In genomic region chr9:63989641-63990040, GRCm38 (mm10) we compare ENCODE assay signal across 10 mouse cellular contexts. TPM values are rescaled to one million over a fixed set of nuclear protein-coding genes. Genes with fewer than 3 reads are reported as not detected.
DNase-seq lines count a peak whose midpoint lies in the region; ATAC-seq and TF ChIP-seq lines count a peak whose summit lies in the region.
"Had no signal": no experiment of that assay in that cellular context is flagged by ENCODE, and none has a peak within 500 bp of the region (broad histone marks: within the 10 kb centered on the region; RNA-seq: fewer than 3 reads in every experiment).

No protein-coding gene starts in this region.

- H3K36me3 ChIP-seq in hindbrain, postnatal 0 days (ENCODE audit: insufficient read depth, low read length): no peaks in the 10 kb centered on the region
- no peaks in the 10 kb centered on the region for H3K36me3 ChIP-seq in hindbrain, embryonic 13.5 days
- H3K36me3 ChIP-seq in lung, embryonic 15.5 days: peaks cover 7% of the 10 kb centered on the region; the same call in 1 of the 2 replicates

- no peak for ATAC-seq in CD4-positive, CD25-positive, alpha-beta regulatory T cell, adult 4 months
- no peak for ATAC-seq in hindbrain, postnatal 0 days
- ATAC-seq in hindbrain, embryonic 13.5 days (ENCODE audit: low FRiP score): no peak
- no peak for ATAC-seq in lung, embryonic 15.5 days (ENCODE audit: borderline replicate concordance, extremely low read depth, low FRiP score, low TSS enrichment)
- ATAC-seq in inflammation-experienced regulatory T-cells, adult 6 months: no peak
- ATAC-seq: forebrain, embryonic 16.5 days had no signal

- H3K4me1 ChIP-seq in hindbrain, postnatal 0 days (ENCODE audit: insufficient read depth, low read length): no peaks in the 10 kb centered on the region
- H3K4me1 ChIP-seq in hindbrain, embryonic 13.5 days (replicated peaks): peaks cover 11% of the 10 kb centered on the region; the same call in 1 of the 2 replicates
- H3K4me1 ChIP-seq in lung, embryonic 15.5 days: peaks cover 68% of the 10 kb centered on the region

- TF ChIP-seq CTCF in hindbrain, postnatal 0 days (IDR thresholded peaks at IDR 0.05; ENCODE audit: low read depth): no peak
- no peak for TF ChIP-seq CTCF in brain, embryonic 14.5 days (IDR thresholded peaks at IDR 0.05; ENCODE audit: borderline replicate concordance, extremely low read depth, insufficient read depth, insufficient read length)

- no peak overlapping the region for H3K4me2 ChIP-seq in hindbrain, postnatal 0 days (ENCODE audit: low read depth, low read length)
- H3K4me2 ChIP-seq in hindbrain, embryonic 13.5 days: no peak overlapping the region
- no peak overlapping the region for H3K4me2 ChIP-seq in lung, embryonic 15.5 days

- H3K4me3 ChIP-seq in hindbrain, postnatal 0 days (ENCODE audit: low read length): no peak overlapping the region
- no peak overlapping the region for H3K4me3 ChIP-seq in hindbrain, embryonic 13.5 days
- H3K4me3 ChIP-seq in lung, embryonic 15.5 days: no peak overlapping the region
- H3K4me3 ChIP-seq: myocyte had no signal

- peak; percentile 58 for DNase-seq in CD4-positive, CD25-positive, alpha-beta regulatory T cell, adult 2 months (ENCODE audit: low read depth, low spot score)
- DNase-seq in hindbrain, postnatal 0 days (ENCODE audit: low spot score): peak; percentile 52
- DNase-seq in brain, embryonic 14.5 days (ENCODE audit: low read depth): peak; percentile 80
- DNase-seq in left cerebral cortex, adult 11 months (ENCODE audit: low spot score): no peak

- WGBS in hindbrain, postnatal 0 days: 56% methylated on average over 8 of the region's 8 CpGs
- 73% methylated on average over 8 of the region's 8 CpGs for WGBS in hindbrain, embryonic 13.5 days
- WGBS in lung, embryonic 15.5 days: 25% methylated on average over 8 of the region's 8 CpGs

- no peak overlapping the region for H3K9ac ChIP-seq in hindbrain, postnatal 0 days (replicated peaks; ENCODE audit: low read length)
- no peak overlapping the region for H3K9ac ChIP-seq in hindbrain, embryonic 13.5 days
- no peak overlapping the region for H3K9ac ChIP-seq in lung, embryonic 15.5 days

- no peak for TF ChIP-seq POLR2A in brain, embryonic 14.5 days (IDR thresholded peaks at IDR 0.05; ENCODE audit: borderline replicate concordance, extremely low read depth, insufficient read depth, insufficient read length, poor library complexity, severe bottlenecking)

- H3K27ac ChIP-seq in hindbrain, postnatal 0 days: no peak overlapping the region
- H3K27ac ChIP-seq in hindbrain, embryonic 13.5 days: no peak overlapping the region
- peak overlapping the region; percentile 38 for H3K27ac ChIP-seq in lung, embryonic 15.5 days

- no peaks in the 10 kb centered on the region for H3K27me3 ChIP-seq in hindbrain, postnatal 0 days (ENCODE audit: insufficient read depth, low read length)
- H3K27me3 ChIP-seq in hindbrain, embryonic 13.5 days: no peaks in the 10 kb centered on the region
- H3K27me3 ChIP-seq in lung, embryonic 15.5 days: no peaks in the 10 kb centered on the region

- no peaks in the 10 kb centered on the region for H3K9me3 ChIP-seq in hindbrain, postnatal 0 days (ENCODE audit: low read length)
- no peaks in the 10 kb centered on the region for H3K9me3 ChIP-seq in hindbrain, embryonic 13.5 days
- H3K9me3 ChIP-seq in lung, embryonic 15.5 days: no peaks in the 10 kb centered on the region

RNA-seq across cellular contexts. Expression of gene Smad6, which starts 32.2 kb away (rescaled TPM):
- polyA plus RNA-seq in CD4-positive, CD25-positive, alpha-beta regulatory T cell, adult 4 months (2017; shearing (Covaris generic)): under 1 TPM in 1 of 2 experiments, not detected in 1; 0.11 TPM
- total RNA-seq in hindbrain, postnatal 0 days (2014; rRNA removed): 11.9 and 13.2 TPM in 2 replicates
- polyA plus RNA-seq in hindbrain, postnatal 0 days (2015; fragmentation: Nextera tagmentation; extraction: Ambion mirVana): 1.3 and 1.7 TPM in 2 replicates
- polyA plus RNA-seq in hindbrain, embryonic 13.5 days (2015; fragmentation: Nextera tagmentation; extraction: Ambion mirVana): 2.3 and 2.8 TPM in 2 replicates
- 4.9 and 6.1 TPM in 2 replicates for polyA plus RNA-seq in brain, embryonic 14.5 days (2012; rRNA removed)
- polyA plus RNA-seq in lung, embryonic 15.5 days (2015; fragmentation: Nextera tagmentation; extraction: Ambion mirVana): 13.2 and 14.1 TPM in 2 replicates
- polyA plus RNA-seq in inflammation-experienced regulatory T-cells, adult 6 months (2017; shearing (Covaris generic)): not detected
